Mouse (Mus musculus) ES-E14 (cell line): ENCODE data around the gene Cyp2w1.

ENCODE experiments used
- CHD2 ChIP-seq: IDR thresholded peaks from 2 replicates; pipeline ENCODE4 v1.6.1; 2014; ENCODE audit warnings: mild to moderate bottlenecking, low read depth, low read length, inconsistent platforms
- HCFC1 ChIP-seq: IDR thresholded peaks from 2 replicates; pipeline ENCODE4 v1.6.1; 2012; ENCODE audit warnings: low read length, inconsistent platforms, borderline replicate concordance; ENCODE audit not compliant: insufficient read depth
- MAFK ChIP-seq: IDR thresholded peaks from 2 replicates; pipeline ENCODE4 v1.6.1; 2014; ENCODE audit warnings: mild to moderate bottlenecking, low read depth, low read length, inconsistent platforms; ENCODE audit not compliant: insufficient read depth
- ZC3H11A ChIP-seq: IDR thresholded peaks from 2 replicates; pipeline ENCODE4 v1.6.1; 2012; ENCODE audit warnings: low read depth, mild to moderate bottlenecking, inconsistent platforms, low read length, borderline replicate concordance
- ZNF384 ChIP-seq: IDR thresholded peaks from 2 replicates; pipeline ENCODE4 v1.6.1; 2012; ENCODE audit warnings: low read depth, low read length, inconsistent platforms

- TF ChIP-seq HCFC1: no peak
- TF ChIP-seq ZNF384: no peak
- TF ChIP-seq ZC3H11A: no peak
- TF ChIP-seq CHD2: no peak
- no peak for TF ChIP-seq MAFK
Observed at GRCm38 (mm10) chr5:139393197-139393588, 40.8 kb downstream of the Cyp2w1 start.
